Mouse (Mus musculus): Measurements from ENCODE around the gene Olfr552.
"Not testable (repeated sequence)": the region's sequence is repeated elsewhere in the genome, so short reads cannot be mapped to it uniquely, and the experiment has no call there.

Olfr552 gene

GRCm38 (mm10) chr7:102597378-102598031 lies at the start of gene Olfr552:
Olfr552 (plus strand) TSS chr7:102597770.
- no peak for DNase-seq (ENCODE audit: low read depth, low spot score)

- DNase-seq (ENCODE audit: low read depth, low spot score): no peak
Observed at GRCm38 (mm10) chr7:102549570-102549969, 48.0 kb upstream of the Olfr552 start, which contains the start of gene Olfr549. Olfr549 (plus strand) TSS chr7:102549870.

DNA sequence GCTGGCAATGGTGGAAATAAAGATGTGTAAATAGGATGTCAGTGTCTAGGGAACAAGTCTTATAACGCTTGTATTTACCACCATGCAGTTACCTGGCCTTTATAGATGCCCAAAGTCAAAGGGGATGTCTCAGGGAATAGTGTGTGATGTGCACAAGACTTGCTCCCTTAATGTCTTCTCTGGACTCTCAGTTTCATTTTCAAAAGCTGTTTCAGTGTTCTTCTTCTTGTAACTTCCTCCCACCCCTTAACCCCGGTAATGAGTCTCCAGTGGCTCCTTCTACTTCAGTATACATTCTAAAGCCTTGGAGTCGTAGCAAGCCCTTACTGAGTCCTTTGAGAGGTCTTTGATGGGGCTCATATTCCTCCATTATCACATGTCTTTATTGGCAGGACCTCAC lies 44.3 kb upstream of the Olfr552 start:
- DNase-seq (ENCODE audit: low read depth, low spot score): no peak

DNA sequence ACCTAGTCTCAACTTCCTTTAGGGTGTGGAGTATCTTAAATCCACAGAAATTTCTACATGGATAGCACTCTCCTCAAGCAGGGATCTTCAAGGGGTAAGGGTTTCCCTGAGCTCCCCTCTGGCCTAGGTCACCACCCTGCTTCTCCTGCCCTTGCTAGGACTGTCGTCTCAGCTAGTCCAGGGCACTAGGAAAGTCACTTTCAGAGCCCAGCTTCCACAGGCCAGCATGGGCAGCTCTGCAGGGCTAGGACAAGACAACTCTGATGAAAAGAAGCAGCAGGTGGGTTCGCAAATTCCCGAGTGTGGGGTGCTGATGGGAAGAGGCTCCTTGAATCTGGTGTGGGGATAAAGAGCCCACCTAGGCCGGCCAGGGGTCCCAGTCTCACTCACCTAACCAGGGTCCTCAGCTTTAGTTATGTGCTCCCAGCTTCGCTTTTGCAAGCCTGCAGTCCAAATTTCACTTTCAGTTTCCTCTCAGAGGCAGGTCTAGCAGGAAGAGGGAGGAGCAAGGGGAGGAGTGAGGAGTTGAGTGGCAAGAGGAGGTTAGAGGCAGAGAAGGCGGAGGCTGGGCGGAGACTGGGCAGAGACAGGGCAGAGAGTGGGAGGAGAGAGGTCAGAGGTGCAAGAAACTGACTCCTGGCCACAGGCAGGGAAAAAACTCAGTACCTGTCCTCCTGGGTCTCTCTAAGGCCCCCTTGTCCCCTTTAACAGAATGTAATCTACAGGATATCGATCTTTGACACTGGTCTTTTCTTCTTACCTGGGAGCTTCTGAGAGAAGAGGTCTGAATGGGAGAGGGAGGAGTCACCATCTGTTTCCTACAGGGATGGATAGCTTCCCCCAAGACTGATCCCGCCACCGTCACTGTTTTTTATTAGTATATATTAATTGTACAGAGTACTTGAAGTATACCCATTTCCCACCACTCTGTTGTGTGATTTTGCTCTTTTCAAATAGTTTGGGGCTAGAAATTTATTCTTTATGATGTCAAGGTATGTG lies 32.3 kb upstream of the Olfr552 start, which contains the start of gene Trim21:
Gene Trim21, minus strand, starts transcription at position 488 of the 999 bp plus-strand sequence.
- DNase-seq (ENCODE audit: low read depth, low spot score): peak; percentile 86

GRCm38 (mm10) chr7:102566219-102566618 lies 31.4 kb upstream of the Olfr552 start:
- DNase-seq (ENCODE audit: low read depth, low spot score): no peak

DNA sequence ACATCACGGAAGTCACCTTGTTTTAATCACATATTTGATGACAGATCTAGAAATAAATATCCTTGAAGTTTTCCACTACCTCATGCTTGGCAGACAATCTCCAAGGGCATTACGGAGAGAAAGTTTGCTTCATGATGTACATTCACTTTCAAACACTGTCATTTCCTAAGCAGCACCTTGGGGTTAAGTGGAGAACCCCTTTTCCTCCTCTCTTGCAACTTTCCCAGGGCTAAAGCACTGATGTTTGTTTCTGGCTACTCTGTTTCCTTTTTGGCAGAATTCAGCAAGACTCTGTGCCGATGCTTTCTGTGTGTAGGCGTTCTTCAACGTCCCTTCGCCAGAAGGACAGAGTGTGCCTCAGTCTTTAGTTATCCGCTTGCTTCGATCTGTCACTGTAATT lies 26.4 kb upstream of the Olfr552 start, which contains the start of gene Olfr550:
Gene Olfr550, plus strand, starts transcription at position 301 of the 400 bp plus-strand sequence.
- DNase-seq (ENCODE audit: low read depth, low spot score): no peak

DNA sequence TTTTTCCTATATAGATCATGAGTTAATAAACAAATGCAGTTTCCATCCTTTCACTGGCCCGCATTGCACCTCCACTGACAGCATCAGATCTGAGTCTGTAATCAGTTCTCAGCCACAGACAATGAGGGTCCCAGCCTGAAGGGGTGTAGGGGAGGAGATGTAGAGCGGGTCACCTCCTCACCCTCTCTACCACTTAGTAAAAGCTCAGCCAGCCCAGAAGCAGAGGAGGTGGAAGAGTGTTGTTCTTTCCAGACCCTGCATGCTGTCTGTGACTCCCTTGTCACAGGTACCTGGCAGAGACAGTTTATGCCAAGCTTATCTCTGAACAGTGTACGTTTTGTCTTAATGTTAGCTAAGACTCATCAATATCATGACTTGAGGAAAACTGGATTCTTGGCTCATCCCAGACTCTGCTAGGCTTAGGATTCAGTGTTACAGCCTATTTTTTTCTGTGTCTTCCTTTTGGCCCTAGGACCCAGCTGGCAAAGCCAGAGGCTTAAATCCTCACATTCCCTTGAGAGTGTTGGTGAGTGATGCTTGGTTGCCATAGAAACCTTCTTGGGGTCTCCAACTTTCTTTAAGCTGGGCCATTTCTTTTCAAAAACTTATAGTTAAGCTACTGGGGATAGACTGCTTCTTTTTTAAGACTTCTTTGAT lies 24.3 kb upstream of the Olfr552 start:
- no peak for DNase-seq (ENCODE audit: low read depth, low spot score)

GRCm38 (mm10) chr7:102575998-102576397 lies 21.6 kb upstream of the Olfr552 start:
- DNase-seq (ENCODE audit: low read depth, low spot score): no peak

DNA sequence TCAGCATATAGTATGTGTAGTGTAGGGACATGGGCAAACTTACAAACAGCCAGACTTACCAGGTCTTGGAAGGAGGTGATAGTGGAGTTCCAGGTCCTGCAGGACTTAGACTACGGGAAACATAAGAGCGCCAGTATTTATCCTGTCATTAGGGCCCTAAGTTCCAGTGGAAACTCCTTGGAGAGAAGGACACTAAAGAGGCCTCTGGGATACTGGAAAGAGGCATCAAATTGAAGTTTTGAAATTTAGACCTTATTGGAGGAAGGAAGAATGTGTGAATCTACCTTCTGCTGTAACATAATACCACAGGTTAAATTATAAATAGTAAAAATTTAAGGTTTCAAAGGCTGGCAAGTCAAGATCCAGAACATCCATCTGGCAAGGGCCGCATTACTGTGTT lies 5.8 kb upstream of the Olfr552 start, which contains the start of gene Olfr551:
Gene Olfr551, minus strand, starts transcription at position 101 of the 400 bp plus-strand sequence.
- DNase-seq (ENCODE audit: low read depth, low spot score): no peak

DNA sequence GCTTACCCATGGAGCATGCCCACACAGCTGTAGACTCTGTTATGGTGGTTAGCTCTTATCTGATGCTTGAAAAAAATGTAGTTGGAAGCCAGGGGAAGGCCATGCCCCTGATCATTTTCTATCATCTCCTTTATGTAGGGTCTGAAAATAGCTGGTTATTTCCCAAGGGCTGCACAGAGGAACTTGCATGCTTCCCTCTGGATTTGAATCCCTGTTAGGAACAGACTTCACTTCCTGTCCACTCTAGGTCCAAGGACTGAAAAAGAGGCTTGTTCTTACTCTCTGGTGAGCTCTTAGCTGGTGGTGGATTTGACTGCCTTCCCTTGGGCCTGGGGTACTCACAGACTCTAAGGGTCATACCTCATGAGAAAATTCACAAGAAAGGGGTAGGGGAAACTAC lies 20.5 kb downstream of the Olfr552 start, which contains the start of gene Olfr553:
Gene Olfr553, minus strand, starts transcription at position 101 of the 400 bp plus-strand sequence.
- DNase-seq (ENCODE audit: low read depth, low spot score): no peak

DNA sequence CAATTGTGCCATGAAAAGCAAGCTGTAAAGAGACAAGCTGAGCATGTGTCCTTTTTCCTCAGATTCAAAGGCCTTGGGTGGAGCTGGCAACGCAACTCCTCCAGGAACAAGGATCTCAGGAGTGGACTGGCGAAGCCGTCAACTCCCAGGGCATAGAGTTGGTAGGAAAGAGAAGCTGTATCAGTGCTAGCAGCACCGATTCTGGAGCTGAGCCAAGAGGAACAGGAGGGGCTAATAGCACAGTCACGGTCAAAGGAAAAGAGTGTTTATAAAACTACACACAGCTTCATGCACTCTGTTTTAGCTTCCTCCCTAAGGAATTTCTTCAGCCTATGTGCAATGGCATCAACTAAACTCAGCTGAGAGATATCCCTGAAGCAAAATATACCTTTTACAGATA lies 22.0 kb downstream of the Olfr552 start:
- DNase-seq (ENCODE audit: low read depth, low spot score): peak; percentile 11

- peak; percentile 64 for DNase-seq (ENCODE audit: low read depth, low spot score)
Observed at GRCm38 (mm10) chr7:102620368-102620767, 22.8 kb downstream of the Olfr552 start.

GRCm38 (mm10) chr7:102636665-102637064 lies 39.1 kb downstream of the Olfr552 start:
- peak; percentile 21 for DNase-seq (ENCODE audit: low read depth, low spot score)

GRCm38 (mm10) chr7:102638132-102638531 lies 40.6 kb downstream of the Olfr552 start, which contains the start of gene Olfr554:
Olfr554 (plus strand) TSS chr7:102638432.
- DNase-seq (ENCODE audit: low read depth, low spot score): no peak

GRCm38 (mm10) chr7:102644945-102645344 lies 47.4 kb downstream of the Olfr552 start:
- DNase-seq (ENCODE audit: low read depth, low spot score): not testable (repeated sequence)
